Mouse (Mus musculus) MEL (cell line): Measurements from ENCODE around the gene Olfr1136.

Experiments
- EP300 ChIP-seq, 2 experiments: IDR thresholded peaks; 2 replicates each; pipeline ENCODE4 v1.6.1; 2011; ENCODE audit warnings: improper control_type of control experiment in 2 of 2, low read length in 2 of 2, low read depth in 1 of 2, mild to moderate bottlenecking in 1 of 2
- RCOR1 ChIP-seq: IDR thresholded peaks from 2 replicates; pipeline ENCODE4 v1.6.1; 2012; ENCODE audit warnings: low read depth, mild to moderate bottlenecking, inconsistent platforms, low read length, improper control_type of control experiment

DNA sequence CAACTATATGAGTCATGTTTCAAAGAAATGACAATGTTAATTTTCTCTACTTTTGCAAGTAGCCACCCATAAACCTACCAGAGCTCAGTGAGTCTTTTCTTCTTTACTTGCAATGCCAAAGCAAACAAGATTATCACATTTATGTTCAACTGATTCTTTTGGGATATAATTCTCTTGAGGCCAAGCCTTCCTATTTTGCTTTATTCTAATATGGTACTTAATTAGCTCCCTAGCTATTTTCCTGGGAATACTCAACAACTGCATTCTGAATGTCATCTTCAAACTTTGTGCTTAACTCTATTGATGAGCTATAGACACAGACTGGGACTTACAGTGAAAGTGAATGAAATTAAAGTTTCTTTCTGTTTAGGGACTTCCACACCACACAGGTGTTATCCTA, 19.3 kb upstream of the Olfr1136 start, which contains the start of gene Olfr1137:
- TF ChIP-seq EP300 (IDR thresholded peaks at IDR 0.05; ENCODE audit: low read depth in 1 of 2, low read length in 2 of 2) = no peak
- no peak for TF ChIP-seq RCOR1
